Mouse (Mus musculus) frontal cortex, postnatal 10 days (tissue): ENCODE data around the gene Prss33.

Experiments used
- DNase-seq, 2 experiments: peaks; one replicate each; pipeline ENCODE4 v3.0.0; 2022; ENCODE audit warnings: low spot score in 2 of 2, mixed read lengths in 1 of 2

The Prss33 gene

GRCm38 (mm10) chr17:23786510-23786931 is 49.3 kb downstream of the Prss33 start:
- no peak for DNase-seq

- peak; percentile 89 to 90 for DNase-seq
Observed at GRCm38 (mm10) chr17:23785561-23786471, 50.0 kb downstream of the Prss33 start, which contains the start of gene Flywch2. Flywch2 (minus strand) TSS chr17:23786081.

- DNase-seq: no peak
Observed at GRCm38 (mm10) chr17:23783352-23783751, 52.5 kb downstream of the Prss33 start.
